Mouse (Mus musculus) monocyte, adult 2 months (primary cell): ENCODE data around the gene Bbs1.
"Not testable (repeated sequence)": the region's sequence is repeated elsewhere in the genome, so short reads cannot be mapped to it uniquely, and the experiment has no call there.

Experiments used
- DNase-seq, 2 experiments: peaks; one replicate each; pipeline ENCODE4 v3.0.0; 2022; ENCODE audit warnings: low spot score in 2 of 2, low read depth in 1 of 2

Gene Bbs1

GRCm38 (mm10) chr19:4889791-4890190, 16.6 kb downstream of the Bbs1 start:
- no peak for DNase-seq

DNA sequence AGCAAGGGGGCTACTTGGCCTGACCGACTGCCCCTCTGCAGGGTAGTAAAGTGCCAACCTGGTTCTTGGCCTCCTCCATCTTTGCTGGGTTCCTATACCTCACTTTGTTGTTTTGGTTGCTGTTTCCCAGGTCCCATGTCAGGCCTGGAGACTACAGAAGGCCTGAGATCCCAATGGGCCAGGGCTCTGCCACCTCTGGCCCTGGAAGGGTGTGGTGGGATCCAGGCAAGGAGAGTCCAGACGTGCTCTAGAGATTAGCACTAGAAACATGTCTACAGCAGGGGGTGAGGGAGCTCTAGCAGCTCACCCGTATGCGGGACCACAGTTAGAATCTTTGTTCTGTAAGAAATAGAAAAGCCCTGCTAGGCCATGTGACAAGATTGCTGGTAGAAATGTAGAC, 22.5 kb downstream of the Bbs1 start:
- DNase-seq, result no peak

- DNase-seq, result no peak
These were observed 27.1 kb downstream of the Bbs1 start for GRCm38 (mm10) chr19:4879324-4879703.

DNA sequence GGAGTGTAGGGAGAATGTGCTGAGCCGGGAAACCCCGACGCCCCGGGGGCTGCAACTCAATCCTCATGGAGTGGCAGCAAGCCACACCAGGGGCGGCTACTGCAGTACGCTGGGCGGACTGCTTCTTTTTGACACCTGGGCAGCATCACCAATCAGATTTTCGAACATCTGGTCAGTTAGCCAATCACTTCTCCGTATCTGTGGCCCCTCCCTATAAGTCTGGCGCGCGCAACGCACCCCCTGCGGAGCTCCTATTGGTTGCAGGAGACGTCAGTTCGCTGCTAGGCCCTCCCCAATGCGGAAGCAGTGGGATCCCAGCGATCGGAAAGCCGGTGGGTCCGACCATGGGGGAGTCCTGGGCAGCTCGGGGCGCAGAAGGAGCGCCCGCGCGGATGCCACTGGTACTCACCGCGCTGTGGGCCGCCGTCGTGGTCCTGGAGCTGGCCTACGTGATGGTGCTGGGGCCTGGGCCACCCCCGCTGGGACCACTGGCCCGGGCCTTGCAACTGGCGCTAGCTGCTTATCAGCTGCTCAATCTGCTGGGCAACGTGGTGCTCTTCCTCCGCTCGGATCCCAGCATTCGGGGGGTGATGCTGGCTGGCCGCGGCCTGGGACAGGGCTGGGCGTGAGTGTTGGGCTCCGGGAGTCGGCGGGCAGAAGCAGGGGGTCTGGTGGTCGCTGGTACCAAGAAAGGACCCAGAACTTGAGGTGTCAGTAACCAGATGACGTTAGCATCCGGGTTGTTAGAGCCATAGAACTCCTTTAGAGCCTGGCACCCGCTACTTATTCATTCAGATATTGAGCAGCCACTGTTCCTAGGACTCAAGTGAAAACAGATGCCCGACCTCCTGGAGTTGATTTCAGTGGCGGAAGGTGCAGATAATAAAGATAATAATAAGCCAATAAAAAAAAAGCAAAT, 27.8 kb downstream of the Bbs1 start, which contains the start of gene Zdhhc24:
Gene Zdhhc24 (plus strand): TSS at position 264 of the 919 bp plus-strand sequence.
- peak; percentile 88 to 90 for DNase-seq

GRCm38 (mm10) chr19:4877785-4878184, 28.6 kb downstream of the Bbs1 start, which contains the start of gene Actn3:
Gene Actn3, minus strand, starts transcription at chr19:4877909.
- DNase-seq, result no peak

DNA sequence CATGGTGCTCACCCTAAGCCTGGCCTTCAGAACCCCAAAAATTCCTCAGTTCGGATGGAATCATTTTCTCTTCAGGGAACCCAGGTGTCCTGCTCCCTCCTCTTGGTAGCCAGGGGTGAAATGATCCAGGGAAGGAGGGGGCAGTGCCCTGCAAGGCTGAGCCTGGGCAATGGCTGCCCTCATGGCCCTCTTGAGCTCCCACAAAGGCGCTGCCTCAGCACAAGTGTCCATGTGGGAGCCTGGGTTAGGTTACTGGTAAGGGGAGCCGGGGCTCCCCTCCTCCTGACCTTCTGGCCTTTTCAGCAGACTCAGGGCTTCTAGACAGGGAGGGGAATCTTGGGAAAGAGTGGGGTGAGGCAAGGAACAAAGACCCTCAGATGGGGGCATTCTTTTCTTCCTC, 29.7 kb downstream of the Bbs1 start:
- DNase-seq, result no peak

DNA sequence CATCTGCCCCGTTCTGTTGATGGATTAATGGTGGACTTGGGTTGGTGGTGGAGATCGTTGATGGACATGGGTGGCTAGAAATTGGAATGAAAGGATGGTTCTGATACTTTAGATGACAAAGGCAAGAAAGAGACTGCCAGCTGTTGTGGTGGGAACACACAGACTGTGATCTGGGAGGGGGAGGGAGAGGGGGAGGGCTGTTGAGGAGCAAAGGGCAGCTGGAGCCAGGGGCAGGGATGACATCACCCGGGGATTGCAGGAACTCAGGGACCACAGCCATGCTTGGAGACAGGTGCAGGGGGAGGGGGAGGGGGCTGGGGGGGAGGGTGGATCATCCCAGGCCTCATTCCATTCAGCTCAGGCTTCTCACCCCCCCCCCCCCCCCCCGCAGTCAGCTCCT, 30.2 kb downstream of the Bbs1 start:
- DNase-seq, result no peak

GRCm38 (mm10) chr19:4874613-4875012, 31.8 kb downstream of the Bbs1 start:
- not testable (repeated sequence) for DNase-seq

GRCm38 (mm10) chr19:4865147-4865546, 41.3 kb downstream of the Bbs1 start:
- DNase-seq, result no peak

DNA sequence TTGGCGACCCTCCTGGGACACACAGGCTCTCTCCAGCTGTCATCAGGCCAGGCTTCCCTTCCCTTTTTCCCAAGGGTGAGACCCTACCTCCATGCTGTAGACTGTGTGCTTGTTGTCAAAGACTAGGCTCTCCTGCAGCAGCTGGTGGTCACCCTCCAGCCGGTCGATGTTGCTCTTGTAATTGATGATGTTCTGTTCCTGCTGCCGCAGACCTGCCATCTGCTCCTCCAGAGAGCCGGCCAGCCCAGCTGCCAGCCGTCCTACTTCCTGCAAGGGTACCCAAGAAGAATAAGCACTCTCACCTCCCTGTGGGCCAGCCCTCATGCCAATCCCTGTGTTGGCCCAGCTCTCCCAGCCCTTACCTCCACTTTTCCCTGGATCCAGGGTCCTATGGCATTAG, 43.4 kb downstream of the Bbs1 start:
- DNase-seq, result no peak

GRCm38 (mm10) chr19:4859081-4859480, 47.3 kb downstream of the Bbs1 start:
- DNase-seq, result no peak

- no peak for DNase-seq
These were observed 50.5 kb downstream of the Bbs1 start for GRCm38 (mm10) chr19:4855951-4856350.

- no peak for DNase-seq
These were observed 51.0 kb downstream of the Bbs1 start for GRCm38 (mm10) chr19:4855470-4855820.

DNA sequence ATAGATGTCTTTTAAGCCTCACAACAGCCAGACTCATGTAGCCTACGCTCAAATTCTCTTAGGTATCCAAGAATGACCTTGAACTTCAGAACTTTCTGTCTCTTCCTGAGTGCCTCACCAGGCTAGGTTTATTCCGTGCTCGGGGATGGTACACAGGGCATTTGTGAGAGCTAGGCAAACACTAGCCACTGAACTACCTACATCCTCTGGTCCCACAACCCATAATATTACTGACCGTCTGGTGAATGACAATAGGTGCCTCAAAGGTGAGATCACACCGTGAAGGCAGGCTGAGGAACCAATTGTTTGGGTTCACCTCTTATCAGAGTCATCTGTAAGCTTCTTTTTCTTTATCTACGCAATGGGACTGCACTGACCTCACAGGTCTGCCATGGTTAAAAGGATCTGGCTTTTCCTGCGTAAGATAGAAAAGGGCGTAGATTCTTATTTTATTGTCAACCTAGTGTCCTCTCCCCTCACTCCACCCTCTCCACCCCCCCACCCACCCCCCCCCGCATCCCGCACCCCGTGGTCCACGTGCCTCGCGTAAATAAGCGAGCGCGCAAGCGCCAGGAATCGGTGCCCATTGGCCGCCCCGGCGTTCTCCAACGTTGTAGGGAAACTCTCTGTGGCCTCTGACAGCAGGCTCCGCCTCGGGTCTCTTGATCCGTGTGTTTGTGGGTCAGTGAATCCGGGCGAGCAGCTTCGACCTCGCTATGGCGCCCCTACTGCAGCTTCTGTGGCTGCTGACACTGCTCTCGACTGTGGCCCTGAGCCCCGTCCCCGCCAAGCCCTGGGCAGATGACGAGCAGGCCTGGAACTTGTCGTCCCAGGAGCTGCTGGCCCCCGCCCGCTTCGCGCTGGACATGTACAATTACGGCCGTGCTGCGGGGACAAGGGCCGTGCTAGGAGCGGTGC, 51.6 kb downstream of the Bbs1 start, which contains the start of gene Ctsf:
Gene Ctsf (plus strand): TSS at position 579 of the 918 bp plus-strand sequence.
- no peak for DNase-seq

DNA sequence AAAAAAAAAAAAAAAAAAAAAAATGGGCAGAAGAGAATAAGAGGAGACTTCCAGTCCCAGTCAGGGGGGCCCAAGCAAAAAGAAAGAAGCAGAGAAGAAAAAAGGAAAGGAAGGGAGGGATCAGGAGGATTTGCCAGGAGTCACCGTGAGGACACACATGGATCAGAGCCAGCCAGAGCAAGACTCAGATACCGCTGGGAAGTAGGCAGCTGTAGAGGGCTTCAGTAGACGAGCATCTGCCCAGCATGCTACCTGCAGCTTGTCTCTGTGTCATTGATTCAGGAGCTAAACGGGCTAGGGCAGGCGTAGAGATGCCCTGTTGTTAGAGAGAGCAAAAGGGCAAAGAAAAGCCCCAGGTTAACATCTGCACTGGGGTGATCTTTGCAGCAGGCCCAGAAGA, 56.1 kb downstream of the Bbs1 start:
- no peak for DNase-seq

- DNase-seq, result no peak
These were observed 56.6 kb downstream of the Bbs1 start for GRCm38 (mm10) chr19:4849800-4850199.

GRCm38 (mm10) chr19:4847490-4847889, 58.9 kb downstream of the Bbs1 start:
- no peak for DNase-seq

- DNase-seq, result no peak
These were observed 60.6 kb downstream of the Bbs1 start for GRCm38 (mm10) chr19:4845846-4846245.

DNA sequence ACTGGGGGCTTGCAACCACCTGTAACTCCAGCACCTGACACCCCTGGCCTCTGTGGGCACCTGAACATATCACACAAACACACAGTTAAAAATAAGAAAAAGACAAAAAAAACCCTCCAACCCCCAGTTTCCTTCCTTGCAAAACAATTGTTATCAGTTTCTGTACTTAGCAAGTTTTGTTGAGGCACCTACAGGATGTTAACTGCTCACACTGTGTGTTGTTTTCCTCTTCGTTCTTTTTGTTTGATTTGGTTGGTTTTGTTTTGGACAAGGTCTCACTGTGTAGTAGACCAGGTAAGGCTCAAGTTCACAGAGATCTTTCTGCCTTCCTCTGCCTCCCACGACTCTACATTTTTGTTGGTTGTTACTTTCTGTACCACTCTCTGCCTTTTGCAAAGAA, 63.8 kb downstream of the Bbs1 start:
- DNase-seq, result no peak

DNA sequence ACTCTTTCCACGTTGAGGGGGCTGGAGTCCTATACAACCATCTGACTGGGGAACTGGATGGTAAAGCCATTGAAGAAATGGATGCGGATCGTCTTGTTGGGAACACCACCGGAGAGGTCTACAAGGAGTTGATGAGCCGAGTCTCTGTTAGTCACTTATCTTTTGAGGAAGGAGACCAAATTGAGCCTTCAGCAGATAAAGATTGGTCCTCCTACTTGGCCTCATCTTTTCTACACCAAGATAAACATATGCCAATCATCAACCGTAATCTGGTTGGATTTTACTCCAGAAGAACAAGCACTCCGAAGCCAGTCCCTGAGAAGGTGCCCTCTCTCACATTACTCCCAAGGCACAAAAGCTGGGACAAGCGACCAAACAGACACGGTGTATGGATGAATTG, 65.6 kb downstream of the Bbs1 start:
- DNase-seq, result no peak

GRCm38 (mm10) chr19:4839149-4839548, 67.3 kb downstream of the Bbs1 start, which contains the start of the genes Ccs and Ccdc87:
Gene Ccs, minus strand, starts transcription at chr19:4839332.
Gene Ccdc87, plus strand, starts transcription at chr19:4839366.
- DNase-seq, result peak; percentile 88 to 92
